Mouse (Mus musculus) embryonic fibroblast, embryonic 13.5 days (primary cell): ENCODE measurements around the gene Cmpk1.

ENCODE experiments used
- CTCF ChIP-seq: IDR thresholded peaks from 2 replicates; pipeline ENCODE4 v1.5.1; 2011; ENCODE audit warnings: mild to moderate bottlenecking, control low read depth, low read length, moderate library complexity, borderline replicate concordance; ENCODE audit not compliant: insufficient read depth
- POLR2A ChIP-seq: IDR thresholded peaks from 2 replicates; pipeline ENCODE4 v1.6.1; 2011; ENCODE audit warnings: low read depth, mild to moderate bottlenecking, control low read depth, low read length, moderate library complexity

- peak; percentile 61; the same call in 1 of the 2 replicates for TF ChIP-seq CTCF
- TF ChIP-seq POLR2A, result no peak
Observed at GRCm38 (mm10) chr4:114947395-114947794, 39.6 kb downstream of the Cmpk1 start.
